Mouse (Mus musculus) lung, adult 2 months (tissue): Measurements from ENCODE around the gene Ttc25.

ENCODE experiments used
- CTCF ChIP-seq: fragments of 200-500 bp; IDR thresholded peaks from 2 replicates; pipeline ENCODE4 v1.5.1; 2011; ENCODE audit warnings: mild to moderate bottlenecking, low read length, control low read depth; ENCODE audit not compliant: insufficient read depth
- POLR2A ChIP-seq: fragments of 200-500 bp; IDR thresholded peaks from 2 replicates; pipeline ENCODE4 v1.6.1; 2011; ENCODE audit warnings: low read depth, mild to moderate bottlenecking, control low read depth, low read length, borderline replicate concordance; ENCODE audit errors: extremely low read depth

DNA sequence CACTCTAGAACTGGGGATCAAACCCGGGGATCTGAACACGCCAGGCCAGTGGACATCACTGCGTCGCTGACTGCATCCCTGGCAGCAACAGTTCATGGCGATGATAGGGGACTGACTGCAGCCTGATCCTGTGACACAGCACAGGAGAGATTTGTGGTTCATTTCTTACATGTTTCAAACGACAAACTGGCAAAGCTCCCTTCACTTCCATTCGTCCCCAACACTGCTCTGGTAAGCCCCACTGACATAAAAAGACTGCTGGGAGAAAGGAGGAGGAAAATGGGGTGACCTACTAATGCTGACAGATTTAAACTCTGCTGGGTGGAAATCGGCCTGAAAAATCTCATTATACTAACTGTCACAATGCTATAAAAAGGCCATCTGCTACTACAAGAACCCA, 58.4 kb downstream of the Ttc25 start:
- no peak for TF ChIP-seq CTCF
- TF ChIP-seq POLR2A: no peak
